10 mouse cellular contexts compared by ENCODE assay signal in the genomic region with DNA sequence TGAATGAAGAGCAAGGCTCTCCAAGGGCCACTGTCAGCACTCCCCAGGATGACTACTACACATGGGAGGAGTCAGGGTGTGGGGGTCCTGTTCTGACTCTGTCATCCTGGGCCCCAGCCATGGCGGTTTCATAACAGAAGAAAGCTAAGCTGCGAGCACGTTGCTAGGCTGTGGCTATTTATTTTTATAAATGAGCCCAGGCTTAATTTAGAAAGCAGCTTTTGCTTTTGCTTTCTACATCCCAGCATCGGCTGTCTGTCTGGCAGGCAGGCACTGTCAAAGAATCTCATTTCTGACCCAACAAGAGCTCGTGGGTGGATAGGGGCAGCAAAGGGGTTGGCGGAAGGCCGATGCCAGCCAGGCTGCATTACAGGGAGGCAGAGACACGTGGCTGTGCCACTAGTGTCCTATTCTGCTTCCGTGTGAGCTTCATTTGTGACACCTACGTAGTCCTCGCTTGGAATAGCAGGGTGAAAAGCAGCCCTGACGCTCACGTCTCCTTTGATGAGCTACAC.
A peak's percentile ranks its signal among the peaks of the same experiment; 100 is the strongest.
DNase-seq lines count a peak whose midpoint lies in the region; ATAC-seq and TF ChIP-seq lines count a peak whose summit lies in the region.
"Had no signal": no experiment of that assay in that cellular context is flagged by ENCODE, and none has a peak within 500 bp of the region (broad histone marks: within the 10 kb centered on the region; RNA-seq: fewer than 3 reads in every experiment).

No protein-coding gene starts in this region.

- intact Hi-C loops in heart, adult 2 months (cut with DNase I): loop anchor here (5.0 kb wide), 1 partner anchor 258 kb away; no protein-coding TSS in a partner anchor

- no peak for ATAC-seq in intestine, postnatal 0 days

- no peaks in the 10 kb centered on the region for H3K9me3 ChIP-seq in intestine, postnatal 0 days (ENCODE audit: control insufficient read depth)
- H3K9me3 ChIP-seq: embryonic facial prominence, embryonic 15.5 days had no signal

- DNase-seq in ovary, adult 18-20 months (ENCODE audit: low spot score): peak; percentile 46
- DNase-seq in ovary, postnatal 10 days (ENCODE audit: low spot score): no peak
- peak; percentile 77 to 83 for DNase-seq in heart, adult 2 months
- DNase-seq in layer of hippocampus, postnatal 10 days (ENCODE audit: low spot score in 2 of 2): peak; percentile 64 to 70
- DNase-seq in retina, embryonic 14.5 days (ENCODE audit: low spot score): no peak
- no peak for DNase-seq in spleen, postnatal 4 days (ENCODE audit: low spot score in 2 of 2)

- H3K79me2 ChIP-seq in heart, adult 2 months (replicated peaks; ENCODE audit: control insufficient read depth, insufficient read depth, low read length): no peaks in the 10 kb centered on the region
- no peaks in the 10 kb centered on the region for H3K79me2 ChIP-seq in myocyte (ENCODE audit: control insufficient read depth, insufficient read depth)

- no peaks in the 10 kb centered on the region for H3K27me3 ChIP-seq in heart, adult 2 months (ENCODE audit: control insufficient read depth, insufficient read depth, low read length)
- no peaks in the 10 kb centered on the region for H3K27me3 ChIP-seq in myocyte (ENCODE audit: control insufficient read depth, insufficient read depth, insufficient read length)
- no peaks in the 10 kb centered on the region for H3K27me3 ChIP-seq in intestine, postnatal 0 days (replicated peaks; ENCODE audit: control insufficient read depth, insufficient read depth, low read length)
- H3K27me3 ChIP-seq: embryonic facial prominence, embryonic 15.5 days had no signal

- H3K27ac ChIP-seq in heart, adult 2 months: peak overlapping the region; percentile 92
- no peak overlapping the region for H3K27ac ChIP-seq in intestine, postnatal 0 days (ENCODE audit: low read depth, low read length)
- H3K27ac ChIP-seq: embryonic facial prominence, embryonic 15.5 days; macrophage had no signal

- TF ChIP-seq POLR2A in heart, adult 2 months (IDR thresholded peaks at IDR 0.05; ENCODE audit: insufficient read depth, low read depth, low read length): 0 out of 2 replicates have a peak, but pooled peaks have one; percentile 28
- no peak for TF ChIP-seq POLR2A in myocyte (IDR thresholded peaks at IDR 0.05; ENCODE audit: insufficient read length, low read depth)

- 47% methylated on average over 13 of the region's 13 CpGs for WGBS in heart, adult 2 months
- 74% methylated on average over 13 of the region's 13 CpGs for WGBS in intestine, postnatal 0 days

- H3K36me3 ChIP-seq in heart, adult 2 months (ENCODE audit: control insufficient read depth, insufficient read depth, low read length): no peaks in the 10 kb centered on the region
- no peaks in the 10 kb centered on the region for H3K36me3 ChIP-seq in myocyte (ENCODE audit: control insufficient read depth, insufficient read depth)
- no peaks in the 10 kb centered on the region for H3K36me3 ChIP-seq in intestine, postnatal 0 days (ENCODE audit: control insufficient read depth, insufficient read depth)
- H3K36me3 ChIP-seq: embryonic facial prominence, embryonic 15.5 days had no signal

- H3K4me3 ChIP-seq in heart, adult 2 months: peak overlapping the region; percentile 27
- H3K4me3 ChIP-seq in myocyte: no peak overlapping the region
- H3K4me3 ChIP-seq in intestine, postnatal 0 days (ENCODE audit: low read depth, low read length): no peak overlapping the region
- H3K4me3 ChIP-seq: embryonic facial prominence, embryonic 15.5 days had no signal

- 0 out of 2 replicates have a peak, but pooled peaks have one; percentile 20 for TF ChIP-seq EP300 in heart, adult 2 months (IDR thresholded peaks at IDR 0.05; ENCODE audit: insufficient read depth, low read depth, low read length)

- peaks cover 12% of the 10 kb centered on the region for H3K4me1 ChIP-seq in heart, adult 2 months (ENCODE audit: control insufficient read depth, insufficient read depth, low read length)
- H3K4me1 ChIP-seq in intestine, postnatal 0 days (replicated peaks; ENCODE audit: control insufficient read depth, insufficient read depth, low read length): peaks cover 7% of the 10 kb centered on the region; the same call in 1 of the 2 replicates

- H3K9ac ChIP-seq in heart, adult 2 months (ENCODE audit: low read depth, low read length): peak overlapping the region; percentile 65
- H3K9ac ChIP-seq in intestine, postnatal 0 days (ENCODE audit: low read depth, low read length): no peak overlapping the region
- H3K9ac ChIP-seq: embryonic facial prominence, embryonic 15.5 days had no signal

- no peak overlapping the region for H3ac ChIP-seq in myocyte (ENCODE audit: control insufficient read depth, insufficient read length)

- H3K4me2 ChIP-seq in myocyte (ENCODE audit: low read depth): peak overlapping the region; percentile 39
- no peak overlapping the region for H3K4me2 ChIP-seq in intestine, postnatal 0 days (replicated peaks; ENCODE audit: low read depth)
- H3K4me2 ChIP-seq: embryonic facial prominence, embryonic 15.5 days had no signal

- no peak for TF ChIP-seq CTCF in heart, adult 2 months (IDR thresholded peaks at IDR 0.05)
- TF ChIP-seq CTCF in intestine, postnatal 0 days (IDR thresholded peaks at IDR 0.05; ENCODE audit: low read depth): no peak

TF ChIP-seq in myocyte, 11 proteins besides CTCF, POLR2A, EP300 and RAD21:
- TF ChIP-seq MAX (IDR thresholded peaks at IDR 0.05; ENCODE audit: low read depth) (no peak), POLR2AphosphoS2 (IDR thresholded peaks at IDR 0.05; ENCODE audit: insufficient read length, low read depth) (no peak), USF1 (IDR thresholded peaks at IDR 0.05; ENCODE audit: low read depth) (no peak), MYOD1 (IDR thresholded peaks at IDR 0.05; ENCODE audit: control insufficient read depth in 1 of 3, insufficient read length in 2 of 3, low read depth in 2 of 3) (no peak), E2F4 (IDR thresholded peaks at IDR 0.05; ENCODE audit: insufficient read depth) (no peak), TCF12 (IDR thresholded peaks at IDR 0.05; ENCODE audit: insufficient read depth, poor library complexity, severe bottlenecking) (no peak), SRF (IDR thresholded peaks at IDR 0.05; ENCODE audit: control insufficient read depth, insufficient read length, low read depth) (no peak), REST (IDR thresholded peaks at IDR 0.05; ENCODE audit: insufficient read depth, insufficient read length) (no peak), CEBPB (IDR thresholded peaks at IDR 0.05; ENCODE audit: insufficient read depth, poor library complexity, severe bottlenecking) (no peak), MYOG (IDR thresholded peaks at IDR 0.05; ENCODE audit: control insufficient read depth in 1 of 3, insufficient read depth in 1 of 3, insufficient read length in 2 of 3, low read depth in 2 of 3) (no peak), TCF3 (IDR thresholded peaks at IDR 0.05; ENCODE audit: insufficient read length, low read depth) (no peak)
TF ChIP-seq in myocyte: peak in this region for 0.

Comparison
In these comparisons a context has a peak if more than half of its experiments do, and no peak if none do; other contexts are left out.
1. DNase-seq: peak in ovary, adult 18-20 months (single experiment), heart, adult 2 months (2 of 2) and layer of hippocampus, postnatal 10 days (2 of 2); none in ovary, postnatal 10 days (single experiment), retina, embryonic 14.5 days (single experiment) and spleen, postnatal 4 days (0 of 2).